8 mouse cellular contexts compared by ENCODE assay signal in genomic region chr6:135444661-135445060, GRCm38 (mm10).
DNase-seq lines count a peak whose midpoint lies in the region; ATAC-seq and TF ChIP-seq lines count a peak whose summit lies in the region.

No protein-coding gene starts in this region.

- no peaks in the 10 kb centered on the region for H3K36me3 ChIP-seq in hindbrain, embryonic 11.5 days (ENCODE audit: control insufficient read depth, insufficient read depth, low read length)
- no peaks in the 10 kb centered on the region for H3K36me3 ChIP-seq in lung, postnatal 0 days (ENCODE audit: insufficient read depth, low read length)

- peak; percentile 98 for TF ChIP-seq CTCF in lung, postnatal 0 days (IDR thresholded peaks at IDR 0.05)

- ATAC-seq in hindbrain, embryonic 11.5 days (ENCODE audit: low FRiP score) = peak; percentile 87
- peak; percentile 92 for ATAC-seq in lung, postnatal 0 days

- H3K9ac ChIP-seq in hindbrain, embryonic 11.5 days (ENCODE audit: low read depth, low read length) = 0 out of 2 replicates have a peak overlapping the region, but pooled peaks have one; percentile 15
- H3K9ac ChIP-seq in lung, postnatal 0 days (replicated peaks; ENCODE audit: low read depth) = no peak overlapping the region

- WGBS in hindbrain, embryonic 11.5 days = 4% methylated on average over 11 of the region's 11 CpGs
- WGBS in lung, postnatal 0 days = under 1% methylated on average over 11 of the region's 11 CpGs

- no peak for TF ChIP-seq EP300 in lung, postnatal 0 days (IDR thresholded peaks at IDR 0.05)

- H3K9me3 ChIP-seq in hindbrain, embryonic 11.5 days (ENCODE audit: control insufficient read depth, low read length) = no peaks in the 10 kb centered on the region
- no peaks in the 10 kb centered on the region for H3K9me3 ChIP-seq in lung, postnatal 0 days (ENCODE audit: low read length)

- H3K4me1 ChIP-seq in hindbrain, embryonic 11.5 days (replicated peaks; ENCODE audit: control insufficient read depth, insufficient read depth, low read length) = no peaks in the 10 kb centered on the region
- no peaks in the 10 kb centered on the region; the same call in 1 of the 2 replicates for H3K4me1 ChIP-seq in lung, postnatal 0 days (ENCODE audit: insufficient read depth, low read depth, low read length)

- no peaks in the 10 kb centered on the region for H3K27me3 ChIP-seq in hindbrain, embryonic 11.5 days (ENCODE audit: control insufficient read depth, insufficient read depth, low read length)
- no peaks in the 10 kb centered on the region for H3K27me3 ChIP-seq in lung, postnatal 0 days (replicated peaks; ENCODE audit: insufficient read depth, low read length)

- no peak overlapping the region for H3K27ac ChIP-seq in hindbrain, embryonic 11.5 days (ENCODE audit: low read depth, low read length)
- H3K27ac ChIP-seq in lung, postnatal 0 days (ENCODE audit: low read length) = no peak overlapping the region

- no peak overlapping the region for H3K4me3 ChIP-seq in hindbrain, embryonic 11.5 days (ENCODE audit: low read depth, low read length)
- H3K4me3 ChIP-seq in lung, postnatal 0 days (ENCODE audit: low read depth, low read length) = no peak overlapping the region

- peak; percentile 81 for DNase-seq in MN1 (ENCODE audit: low spot score)
- peak; percentile 80 for DNase-seq in cerebellum, adult 9-10 months
- DNase-seq in frontal cortex, adult 2 months (ENCODE audit: extremely low spot score in 1 of 2, low spot score in 1 of 2) = peak; percentile 68 to 95
- DNase-seq in hindbrain, embryonic 11.5 days (ENCODE audit: low spot score) = peak; percentile 88
- peak; percentile 91 for DNase-seq in layer of hippocampus, adult 9-11 months
- peak; percentile 94 for DNase-seq in lung, postnatal 0 days (ENCODE audit: low spot score)
- DNase-seq in retina, adult 2 months (ENCODE audit: low read depth, low spot score) = peak; percentile 28
- peak; percentile 58 to 60 for DNase-seq in thymus, postnatal 36 days

- H3K4me2 ChIP-seq in hindbrain, embryonic 11.5 days (replicated peaks; ENCODE audit: low read depth, low read length) = no peak overlapping the region; the same call in 1 of the 2 replicates
- no peak overlapping the region for H3K4me2 ChIP-seq in lung, postnatal 0 days (replicated peaks; ENCODE audit: low read depth, low read length)

Comparison
In these comparisons a context has a peak if more than half of its experiments do, and no peak if none do; other contexts are left out.
1. DNase-seq: peak in every context shown above with its lines; median percentile 94 in lung, postnatal 0 days; 91 in layer of hippocampus, adult 9-11 months; 88 in hindbrain, embryonic 11.5 days; 82 in frontal cortex, adult 2 months; 81 in MN1; 80 in cerebellum, adult 9-10 months; 59 in thymus, postnatal 36 days; 28 in retina, adult 2 months.